Mouse (Mus musculus) forebrain, postnatal 0 days (tissue): ENCODE measurements around the gene Efcab11. TPM values are rescaled to one million over a fixed set of nuclear protein-coding genes. Genes with fewer than 3 reads are reported as not detected.
A peak's percentile ranks its signal among the peaks of the same experiment; 100 is the strongest.
"Not testable (repeated sequence)": the region's sequence is repeated elsewhere in the genome, so short reads cannot be mapped to it uniquely, and the experiment has no call there.

ENCODE experiments used
- ATAC-seq: fragments of 200-750 bp; cut with Nextera tagmentation; 2 replicates; pipeline ENCODE4 v1.8.0; 2017; ENCODE audit warnings: mild to moderate bottlenecking, moderate library complexity
- DNase-seq: peaks from one replicate; pipeline ENCODE4 v3.0.0-alpha.2; 2015
- H3K27ac ChIP-seq: fragments of 300-500 bp; sonication (generic); 2 replicates; pipeline ENCODE4 v1.5.1; 2014; ENCODE audit warnings: low read depth, mild to moderate bottlenecking, antibody characterized with exemption, low read length, moderate library complexity, mixed read lengths
- H3K27me3 ChIP-seq: fragments of 300-500 bp; sonication (generic); 2 replicates; pipeline ENCODE4 v1.6.1; 2014; ENCODE audit warnings: mild to moderate bottlenecking, low read length, mixed read lengths; ENCODE audit not compliant: insufficient read depth
- H3K36me3 ChIP-seq: fragments of 300-500 bp; sonication (generic); 2 replicates; pipeline ENCODE4 v1.6.1; 2014; ENCODE audit warnings: mild to moderate bottlenecking, moderate library complexity; ENCODE audit not compliant: insufficient read depth
- H3K4me1 ChIP-seq: fragments of 300-500 bp; sonication (generic); 2 replicates; pipeline ENCODE4 v1.6.1; 2014; ENCODE audit warnings: antibody characterized with exemption; ENCODE audit not compliant: insufficient read depth
- H3K4me2 ChIP-seq: fragments of 300-500 bp; sonication (generic); 2 replicates; pipeline ENCODE4 v1.6.1; 2014; ENCODE audit warnings: low read depth, mild to moderate bottlenecking, moderate library complexity
- H3K4me3 ChIP-seq: fragments of 300-500 bp; sonication (generic); 2 replicates; pipeline ENCODE4 v1.5.1; 2014; ENCODE audit warnings: low read depth, low read length, mixed read lengths
- H3K9ac ChIP-seq: fragments of 300-500 bp; sonication (generic); 2 replicates; pipeline ENCODE4 v1.6.1; 2014; ENCODE audit warnings: mild to moderate bottlenecking
- H3K9me3 ChIP-seq: fragments of 300-500 bp; sonication (generic); 2 replicates; pipeline ENCODE4 v1.6.1; 2016; ENCODE audit warnings: low read length
- CTCF ChIP-seq: sonication (generic); IDR thresholded peaks from 2 replicates; pipeline ENCODE4 v1.5.1; 2016; ENCODE audit warnings: antibody characterized with exemption, control low read depth, low read depth
- WGBS: fragments of 180-500 bp; shearing (Covaris S2); extraction: QIAGEN DNeasy Blood & Tissue Kit; methylation state at CpG from one replicate; pipeline ENCODE4 v1.1.7; 2014; 5-methylcytosine and 5-hydroxymethylcytosine counted together
- polyA plus RNA-seq: library from polyadenylated mRNA; unstranded; fragments of >200 nt; fragmentation: Nextera tagmentation; extraction: Ambion mirVana; gene quantifications from 2 replicates; pipeline ENCODE4 v1.2.1, GENCODE M21; 2015
- total RNA-seq: library from RNA; depleted of rRNA; stranded (reverse); fragments of >200 nt; gene quantifications from 2 replicates; pipeline ENCODE4 v1.2.3, GENCODE M21; 2014

Gene Efcab11
- total and polyA plus RNA-seq, 2 experiments from 2014 or later: 3.3 to 3.7 TPM

DNA sequence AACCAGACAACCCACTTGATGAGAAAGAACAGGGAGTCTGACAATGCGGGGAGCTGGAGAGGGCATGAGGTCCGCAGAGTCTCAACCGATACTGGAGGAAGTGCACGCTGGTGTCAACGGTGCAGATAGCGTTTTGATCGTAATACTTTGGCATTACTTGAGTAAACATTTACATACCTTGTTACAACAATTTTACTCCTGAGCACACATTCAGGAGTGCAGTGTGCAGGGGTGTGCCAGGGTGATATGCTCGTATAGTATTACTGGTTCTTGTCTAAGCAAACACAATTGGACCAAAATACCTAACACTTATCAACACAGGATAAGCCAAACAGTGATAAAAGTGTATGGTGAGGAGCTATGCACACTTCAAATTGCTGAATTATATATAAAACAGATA lies 69.0 kb downstream of the Efcab11 start:
- no peak for TF ChIP-seq CTCF
- 94% methylated on average over 8 of the region's 8 CpGs for WGBS
- Histone ChIP-seq H3K4me2 (no peak overlapping the region), H3K27ac (no peak overlapping the region), H3K4me1 (no peaks in the 10 kb centered on the region), H3K36me3 (no peaks in the 10 kb centered on the region), H3K4me3 (no peak overlapping the region), H3K9me3 (no peaks in the 10 kb centered on the region), H3K27me3 (no peaks in the 10 kb centered on the region), H3K9ac (no peak overlapping the region)
- no peak for ATAC-seq
- DNase-seq: no peak

DNA sequence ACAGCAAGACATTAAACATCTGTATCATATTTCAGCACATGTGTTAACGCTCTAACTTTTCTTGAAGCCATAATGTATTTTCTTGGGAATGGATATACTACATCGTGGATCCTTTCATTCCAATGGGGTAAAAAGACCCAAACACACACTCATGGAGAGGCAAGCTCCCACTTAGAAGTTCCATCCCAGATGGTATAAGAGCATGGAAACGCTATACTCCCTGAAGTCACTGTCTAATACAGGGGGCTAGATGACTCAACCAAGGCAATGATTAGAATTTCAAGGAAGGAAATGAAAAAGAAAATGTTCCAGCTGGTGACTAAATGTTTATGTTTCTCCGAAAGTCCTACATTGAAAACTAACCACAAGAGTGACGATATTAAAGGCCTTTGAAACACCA lies 76.3 kb downstream of the Efcab11 start:
- no peak overlapping the region for H3K4me2 ChIP-seq
- no peaks in the 10 kb centered on the region for H3K4me1 ChIP-seq
- 81% methylated on average over 5 of the region's 5 CpGs for WGBS
- H3K27ac ChIP-seq: no peak overlapping the region
- no peak for DNase-seq
- ATAC-seq: no peak
- TF ChIP-seq CTCF: no peak
- H3K9me3 ChIP-seq: no peaks in the 10 kb centered on the region
- no peaks in the 10 kb centered on the region for H3K36me3 ChIP-seq
- H3K9ac ChIP-seq: no peak overlapping the region
- H3K27me3 ChIP-seq: no peaks in the 10 kb centered on the region
- no peak overlapping the region for H3K4me3 ChIP-seq

DNA sequence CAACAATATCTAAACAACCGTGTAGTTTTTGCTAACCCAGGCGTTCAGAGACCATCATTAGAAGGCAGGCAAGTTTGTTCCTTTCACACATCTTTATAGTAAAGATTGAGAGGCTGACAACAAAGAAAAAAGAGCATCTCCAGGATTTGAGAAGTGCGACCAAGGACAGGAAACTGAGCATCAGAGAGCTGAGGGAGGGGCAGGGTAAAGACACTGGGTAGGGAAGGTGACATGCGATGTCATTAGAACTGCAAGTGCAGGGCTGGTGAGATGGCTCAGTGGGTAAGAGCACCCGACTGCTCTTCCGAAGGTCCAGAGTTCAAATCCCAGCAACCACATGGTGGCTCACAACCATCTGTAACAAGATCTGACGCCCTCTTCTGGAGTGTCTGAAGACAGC lies 77.5 kb downstream of the Efcab11 start:
- H3K9ac ChIP-seq, H3K36me3 ChIP-seq, H3K4me1 ChIP-seq, ATAC-seq, H3K9me3 ChIP-seq, H3K4me2 ChIP-seq, H3K27ac ChIP-seq, H3K27me3 ChIP-seq, DNase-seq, H3K4me3 ChIP-seq: not testable (repeated sequence)
- WGBS: 94% methylated on average over 6 of the region's 7 CpGs

DNA sequence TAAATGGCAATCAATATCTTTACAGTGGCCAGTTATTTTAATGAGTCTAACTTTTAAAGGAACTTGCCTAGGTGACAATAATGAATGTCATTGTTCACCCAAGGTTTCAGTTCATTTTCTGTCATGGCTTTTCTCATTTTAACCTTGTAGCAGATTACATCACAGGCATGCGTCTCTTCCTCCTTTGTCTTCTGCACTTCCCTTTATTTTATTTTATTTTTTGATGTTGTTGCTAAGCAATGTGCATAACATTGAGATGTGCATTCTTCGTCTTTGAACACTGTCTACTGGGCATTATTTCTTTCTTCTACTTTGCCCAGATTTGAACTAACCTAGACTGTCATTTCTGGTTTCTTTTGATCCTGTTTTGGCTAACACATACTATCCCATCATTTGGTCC lies 88.3 kb downstream of the Efcab11 start:
- whole genome bisulfite sequencing: 49% methylated on average over 2 of the region's 2 CpGs
- no peak for ATAC-seq
- no peak for TF ChIP-seq CTCF

DNA sequence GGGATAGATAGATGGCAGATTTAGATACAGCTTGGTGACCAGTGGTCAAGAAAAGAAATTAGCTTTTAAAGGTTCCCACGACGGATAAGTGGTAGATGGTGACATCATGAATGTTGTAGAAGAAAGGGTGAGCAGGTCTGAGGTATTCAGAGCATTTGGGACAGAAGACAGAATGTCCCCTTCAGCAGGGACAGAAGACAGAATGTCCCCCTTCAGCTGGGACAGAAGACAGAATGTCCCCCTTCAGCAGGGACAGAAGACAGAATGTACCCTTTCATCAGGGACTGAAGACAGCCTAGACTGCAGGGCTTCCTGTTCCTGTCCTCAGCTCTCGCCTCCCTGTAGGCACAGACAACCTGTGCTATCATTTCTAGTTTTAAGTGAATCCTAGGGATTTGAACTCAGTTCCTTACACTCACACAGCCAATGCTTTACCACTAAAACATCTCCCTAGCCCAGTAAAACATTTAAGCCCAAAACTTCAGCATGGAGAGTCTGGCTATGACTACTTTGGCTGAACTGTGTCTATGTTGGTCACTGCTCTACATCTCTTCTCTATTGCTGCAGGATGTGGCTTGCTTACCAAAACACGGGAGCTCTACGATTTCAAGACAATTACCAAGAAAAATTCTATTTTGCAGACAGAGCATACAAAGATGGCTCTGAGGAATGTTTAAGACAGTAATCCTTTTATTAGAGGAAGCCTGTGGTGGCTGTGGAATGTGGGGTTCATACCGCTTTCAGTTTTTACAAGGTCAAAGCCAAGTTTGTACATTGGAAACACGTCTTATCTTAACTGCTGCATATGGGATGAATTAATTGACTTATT lies 89.2 kb downstream of the Efcab11 start:
- no peak for TF ChIP-seq CTCF
- no peak overlapping the region for H3K4me3 ChIP-seq
- no peak overlapping the region for H3K27ac ChIP-seq
- no peak for ATAC-seq
- 80% methylated on average over 7 of the region's 7 CpGs for WGBS
- no peaks in the 10 kb centered on the region for H3K36me3 ChIP-seq
- H3K27me3 ChIP-seq: no peaks in the 10 kb centered on the region
- H3K9ac ChIP-seq: no peak overlapping the region
- no peak for DNase-seq
- H3K4me2 ChIP-seq: no peak overlapping the region
- H3K9me3 ChIP-seq: no peaks in the 10 kb centered on the region
- peaks cover 3% of the 10 kb centered on the region; the same call in 1 of the 2 replicates for H3K4me1 ChIP-seq

More for the DNA sequence above, 88.3 kb downstream of the Efcab11 start:
- no peak overlapping the region for H3K27ac ChIP-seq
- H3K27me3 ChIP-seq: no peaks in the 10 kb centered on the region
- peaks cover 3% of the 10 kb centered on the region; the same call in 1 of the 2 replicates for H3K4me1 ChIP-seq
- H3K36me3 ChIP-seq: no peaks in the 10 kb centered on the region
- H3K9ac ChIP-seq: no peak overlapping the region
- H3K4me3 ChIP-seq: no peak overlapping the region
- no peaks in the 10 kb centered on the region for H3K9me3 ChIP-seq
- no peak for DNase-seq
- H3K4me2 ChIP-seq: no peak overlapping the region

DNA sequence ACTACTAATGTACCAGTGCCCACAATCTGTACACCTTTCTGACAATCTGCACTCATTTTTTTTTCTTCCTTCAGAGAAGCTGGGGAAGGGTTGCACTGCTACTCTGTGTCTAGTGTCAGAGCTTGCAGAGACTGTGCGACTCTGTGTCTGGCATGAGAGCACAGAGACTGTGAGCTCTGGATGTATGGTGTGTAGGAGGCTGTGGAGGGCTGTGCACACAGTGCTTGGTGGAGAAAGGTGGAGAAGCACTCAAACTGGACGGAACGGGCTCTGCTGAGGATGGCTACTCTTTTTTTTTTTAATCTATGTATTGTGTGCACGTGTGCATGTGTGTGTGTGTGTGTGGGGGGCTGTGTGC lies 90.1 kb downstream of the Efcab11 start:
- H3K36me3 ChIP-seq: no peaks in the 10 kb centered on the region
- H3K4me2 ChIP-seq: no peak overlapping the region
- peaks cover 3% of the 10 kb centered on the region; the same call in 1 of the 2 replicates for H3K4me1 ChIP-seq
- H3K27me3 ChIP-seq: no peaks in the 10 kb centered on the region
- ATAC-seq (peak; percentile 51; the same call in 1 of the 2 replicates), DNase-seq (no peak)
- no peak overlapping the region for H3K4me3 ChIP-seq
- TF ChIP-seq CTCF: no peak
- no peak overlapping the region for H3K27ac ChIP-seq
- H3K9me3 ChIP-seq: no peaks in the 10 kb centered on the region
- WGBS: 82% methylated on average over 4 of the region's 4 CpGs
- no peak overlapping the region for H3K9ac ChIP-seq

DNA sequence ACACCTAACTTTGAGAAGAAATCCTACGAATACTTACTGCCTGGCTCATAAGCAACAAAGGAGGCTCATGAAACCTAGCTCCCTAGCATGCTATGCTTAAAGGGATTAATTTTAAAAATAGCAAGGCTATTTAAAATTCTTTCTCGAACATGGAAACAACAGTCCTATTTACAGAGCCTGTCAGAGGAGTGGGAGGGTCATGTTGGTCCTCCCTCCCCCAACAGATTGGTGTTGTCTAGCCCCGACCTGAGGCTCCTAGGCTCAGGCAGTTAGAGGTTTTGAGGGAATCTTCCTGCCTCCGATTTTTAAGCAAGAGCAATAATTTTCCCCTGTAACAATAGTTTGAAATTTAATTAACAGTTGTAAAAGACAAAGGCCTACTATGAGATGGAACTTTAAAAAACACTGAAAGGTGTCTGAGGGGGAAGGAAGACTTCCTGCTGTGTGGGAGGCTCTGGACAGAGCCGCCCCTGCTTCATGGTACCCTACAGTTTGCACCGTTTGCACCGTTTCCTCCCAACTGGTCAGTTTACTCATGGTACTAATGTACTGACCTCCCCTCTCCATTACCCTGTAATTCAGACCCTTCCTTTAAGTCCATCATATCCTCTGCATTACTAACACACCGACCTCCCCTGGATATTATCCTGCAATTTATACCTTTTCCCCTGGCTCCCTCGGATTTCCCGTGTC lies 90.6 kb downstream of the Efcab11 start:
- Histone ChIP-seq H3K36me3 (no peaks in the 10 kb centered on the region), H3K4me1 (peaks cover 3% of the 10 kb centered on the region; the same call in 1 of the 2 replicates), H3K27me3 (no peaks in the 10 kb centered on the region), H3K4me2 (no peak overlapping the region), H3K9ac (no peak overlapping the region), H3K27ac (no peak overlapping the region), H3K4me3 (no peak overlapping the region), H3K9me3 (no peaks in the 10 kb centered on the region)
- ATAC-seq (no peak), DNase-seq (no peak)
- TF ChIP-seq CTCF: no peak
- 44% methylated on average over 10 of the region's 10 CpGs for WGBS
